Mouse (Mus musculus): ENCODE data around the gene Kif20b. TPM values are rescaled to one million over a fixed set of nuclear protein-coding genes. Genes with fewer than 3 reads are reported as not detected.

The Kif20b gene
- 65.8 and 80.0 TPM in 2 replicates for polyA plus RNA-seq (2016; fragmentation: Nextera tagmentation; extraction: Ambion mirVana)

- H3K4me3 ChIP-seq: peak within 1 kb of the TSS; percentile 78
- H3K36me3 ChIP-seq: 0 out of 2 replicates have a peak, but pooled peaks cover 9% of the 10 kb centered on the region
- peak; percentile 92 for ATAC-seq (ENCODE audit: insufficient number of reproducible peaks, insufficient read depth, low FRiP score, low TSS enrichment)
- no peaks in the 10 kb centered on the region for H3K4me1 ChIP-seq
- peak within 1 kb of the TSS; percentile 67 for H3K9ac ChIP-seq
- no peaks in the 10 kb centered on the region for H3K27me3 ChIP-seq
- no peaks in the 10 kb centered on the region for H3K9me3 ChIP-seq
- WGBS: under 1% methylated on average over 57 of the region's 57 CpGs
- H3K4me2 ChIP-seq (replicated peaks): peak within 1 kb of the TSS; percentile 53
- H3K27ac ChIP-seq: peak within 1 kb of the TSS; percentile 79
Observed at GRCm38 (mm10) chr19:34921652-34922602, at the start of gene Kif20b. Gene Kif20b (plus strand): TSS chr19:34922361.

- 79% methylated on average over 7 of the region's 7 CpGs for WGBS
- Histone ChIP-seq H3K4me2 (replicated peaks) (no peak overlapping the region), H3K9ac (no peak overlapping the region), H3K36me3 (no peaks in the 10 kb centered on the region), H3K27ac (no peak overlapping the region), H3K27me3 (no peaks in the 10 kb centered on the region), H3K9me3 (no peaks in the 10 kb centered on the region), H3K4me1 (peaks cover 13% of the 10 kb centered on the region; the same call in 1 of the 2 replicates), H3K4me3 (no peak overlapping the region)
- no peak for ATAC-seq (ENCODE audit: insufficient number of reproducible peaks, insufficient read depth, low FRiP score, low TSS enrichment)
Observed at GRCm38 (mm10) chr19:34876676-34877075, 45.5 kb upstream of the Kif20b start.

- peak overlapping the region; percentile 65 for H3K4me2 ChIP-seq (replicated peaks)
- no peaks in the 10 kb centered on the region for H3K27me3 ChIP-seq
- peak overlapping the region; percentile 93 for H3K9ac ChIP-seq
- no peaks in the 10 kb centered on the region for H3K9me3 ChIP-seq
- H3K36me3 ChIP-seq: no peaks in the 10 kb centered on the region
- peak overlapping the region; percentile 87 for H3K4me3 ChIP-seq
- ATAC-seq (ENCODE audit: insufficient number of reproducible peaks, insufficient read depth, low FRiP score, low TSS enrichment): peak; percentile 97
- H3K27ac ChIP-seq: peak overlapping the region; percentile 97
- under 1% methylated on average over 45 of the region's 45 CpGs for WGBS
- H3K4me1 ChIP-seq: peaks cover 13% of the 10 kb centered on the region; the same call in 1 of the 2 replicates
Observed at GRCm38 (mm10) chr19:34877898-34878602, 44.1 kb upstream of the Kif20b start.

DNA sequence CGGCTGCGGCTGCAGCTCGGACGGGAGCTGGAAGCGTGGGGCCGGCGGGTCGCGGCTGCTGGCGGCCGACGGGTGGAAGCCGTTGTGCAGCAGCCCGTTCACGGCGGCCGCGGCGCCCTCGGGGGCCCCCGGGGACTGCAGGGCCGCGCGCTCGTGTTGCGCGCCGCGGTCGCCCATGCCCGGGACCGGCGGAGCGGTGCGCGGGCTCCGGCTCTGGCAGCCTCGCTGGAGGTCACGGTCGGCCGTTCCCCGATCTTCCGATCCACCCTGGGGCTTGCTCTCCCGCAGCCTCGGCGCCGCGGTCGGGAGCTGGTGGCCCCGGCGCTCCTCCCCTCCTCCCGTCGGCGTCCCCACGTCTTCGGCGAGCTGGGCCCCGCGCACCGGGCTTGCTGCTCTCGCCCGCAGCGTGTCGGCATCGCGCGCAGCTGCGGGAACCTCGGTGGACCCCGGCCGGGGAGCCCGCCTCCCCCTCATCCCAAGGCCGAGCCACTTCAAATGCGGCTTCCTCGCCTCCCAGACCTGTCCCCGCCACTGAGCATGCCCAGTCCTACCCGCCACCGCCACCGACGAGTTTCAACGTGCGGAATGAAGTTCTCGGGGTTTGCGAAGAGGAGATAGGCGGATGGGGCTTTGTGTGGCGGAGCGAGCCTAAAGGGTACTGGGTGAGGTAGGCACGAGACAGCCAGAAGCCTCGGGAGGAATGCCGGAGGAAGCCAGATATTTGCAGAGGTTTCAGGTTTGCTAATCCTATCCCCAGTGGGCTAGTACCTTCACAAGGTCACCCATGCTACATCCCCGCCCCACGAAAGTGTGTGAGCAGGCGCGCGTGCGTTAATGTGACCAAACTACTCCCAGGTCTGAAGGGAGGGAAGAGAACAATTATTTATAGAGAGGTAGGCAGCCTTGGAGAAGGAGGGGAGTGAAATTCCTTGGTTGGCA is 43.3 kb upstream of the Kif20b start, which contains the start of gene Pank1:
Gene Pank1, minus strand, starts transcription at position 853 of the 939 bp plus-strand sequence.
- Histone ChIP-seq H3K4me3 (peak within 1 kb of the TSS; percentile 87), H3K9me3 (no peaks in the 10 kb centered on the region), H3K27ac (peak within 1 kb of the TSS; percentile 97), H3K4me1 (peaks cover 13% of the 10 kb centered on the region; the same call in 1 of the 2 replicates), H3K9ac (peak within 1 kb of the TSS; percentile 93), H3K27me3 (no peaks in the 10 kb centered on the region), H3K36me3 (no peaks in the 10 kb centered on the region), H3K4me2 (replicated peaks) (peak within 1 kb of the TSS; percentile 65)
- under 1% methylated on average over 90 of the region's 96 CpGs for WGBS
- peak; percentile 44 for ATAC-seq (ENCODE audit: insufficient number of reproducible peaks, insufficient read depth, low FRiP score, low TSS enrichment)

DNA sequence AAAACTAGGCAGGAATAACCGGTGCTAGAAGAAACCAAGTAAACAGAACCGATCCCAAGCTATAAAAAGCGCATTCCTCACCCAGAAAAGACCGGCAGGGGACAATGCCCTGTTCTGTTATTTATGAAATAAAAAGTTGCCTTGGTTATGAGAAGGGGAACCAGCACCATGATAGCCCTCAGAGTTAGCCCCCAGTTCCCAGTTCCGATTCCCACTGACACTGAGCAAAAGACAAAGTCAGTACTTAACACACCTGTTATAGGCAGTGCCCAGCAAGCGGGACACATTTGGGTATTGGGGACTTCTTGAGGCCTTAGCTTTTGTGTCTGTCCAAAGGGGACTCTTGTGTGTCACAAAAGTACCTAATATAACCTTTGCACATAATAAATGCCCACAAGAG is 42.5 kb upstream of the Kif20b start:
- no peak for ATAC-seq (ENCODE audit: insufficient number of reproducible peaks, insufficient read depth, low FRiP score, low TSS enrichment)
- WGBS: 25% methylated on average over 6 of the region's 6 CpGs
- H3K9ac ChIP-seq: peak overlapping the region; percentile 93
- no peaks in the 10 kb centered on the region for H3K27me3 ChIP-seq
- H3K27ac ChIP-seq: peak overlapping the region; percentile 97
- no peaks in the 10 kb centered on the region for H3K36me3 ChIP-seq
- peak overlapping the region; percentile 65 for H3K4me2 ChIP-seq (replicated peaks)
- no peaks in the 10 kb centered on the region for H3K9me3 ChIP-seq
- H3K4me3 ChIP-seq: peak overlapping the region; percentile 87
- H3K4me1 ChIP-seq: peaks cover 13% of the 10 kb centered on the region; the same call in 1 of the 2 replicates

GRCm38 (mm10) chr19:34881160-34881559 is 41.0 kb upstream of the Kif20b start:
- no peaks in the 10 kb centered on the region for H3K36me3 ChIP-seq
- no peak overlapping the region for H3K4me3 ChIP-seq
- 75% methylated on average over 5 of the region's 5 CpGs for WGBS
- no peaks in the 10 kb centered on the region for H3K27me3 ChIP-seq
- no peak overlapping the region for H3K27ac ChIP-seq
- peaks cover 13% of the 10 kb centered on the region; the same call in 1 of the 2 replicates for H3K4me1 ChIP-seq
- no peak overlapping the region for H3K4me2 ChIP-seq (replicated peaks)
- H3K9ac ChIP-seq: no peak overlapping the region
- H3K9me3 ChIP-seq: no peaks in the 10 kb centered on the region
- ATAC-seq (ENCODE audit: insufficient number of reproducible peaks, insufficient read depth, low FRiP score, low TSS enrichment): no peak

- ATAC-seq (ENCODE audit: insufficient number of reproducible peaks, insufficient read depth, low FRiP score, low TSS enrichment): no peak
- no peaks in the 10 kb centered on the region for H3K9me3 ChIP-seq
- H3K27ac ChIP-seq: no peak overlapping the region
- no peak overlapping the region for H3K4me2 ChIP-seq (replicated peaks)
- H3K4me3 ChIP-seq: no peak overlapping the region
- H3K9ac ChIP-seq: no peak overlapping the region
- no peaks in the 10 kb centered on the region for H3K36me3 ChIP-seq
- 83% methylated on average over 2 of the region's 2 CpGs for WGBS
- peaks cover 11% of the 10 kb centered on the region; the same call in 1 of the 2 replicates for H3K4me1 ChIP-seq
- H3K27me3 ChIP-seq: no peaks in the 10 kb centered on the region
Observed at GRCm38 (mm10) chr19:34882443-34882842, 39.7 kb upstream of the Kif20b start.

DNA sequence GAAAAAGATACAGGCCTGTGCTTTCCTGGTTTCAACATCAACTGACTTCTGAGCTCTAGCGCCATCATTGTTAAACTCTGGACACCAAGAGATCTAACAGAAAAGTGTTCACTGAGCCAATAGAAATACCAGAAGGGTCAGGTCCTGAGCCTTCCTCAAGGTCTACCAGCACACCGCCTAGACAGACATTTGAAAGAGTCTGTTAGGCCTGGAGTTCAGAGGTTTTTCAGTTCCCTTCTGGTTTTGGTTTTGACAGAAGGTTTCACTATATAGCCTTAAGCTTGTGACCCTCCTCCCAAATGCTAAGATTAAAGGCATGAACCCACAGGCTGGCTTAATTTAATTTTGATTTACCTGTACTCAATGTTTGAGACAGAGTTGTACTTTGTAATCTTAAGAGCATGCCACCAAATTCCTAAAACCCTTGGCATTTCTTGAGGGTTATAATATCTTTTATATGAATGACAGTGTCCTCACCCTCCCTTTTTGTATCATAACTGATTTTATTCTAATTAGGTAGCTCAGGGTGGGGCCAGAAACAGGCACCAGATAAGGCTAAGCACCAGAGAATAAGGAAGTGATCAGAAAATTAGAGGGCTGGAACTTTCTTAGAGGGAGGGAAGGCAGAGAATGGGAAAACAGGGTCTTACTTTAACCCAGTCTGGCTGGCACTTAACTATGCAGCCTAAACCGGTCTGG is 38.5 kb upstream of the Kif20b start:
- no peaks in the 10 kb centered on the region for H3K36me3 ChIP-seq
- peaks cover 10% of the 10 kb centered on the region; the same call in 1 of the 2 replicates for H3K4me1 ChIP-seq
- no peak overlapping the region for H3K27ac ChIP-seq
- H3K27me3 ChIP-seq: no peaks in the 10 kb centered on the region
- H3K9ac ChIP-seq: no peak overlapping the region
- H3K9me3 ChIP-seq: no peaks in the 10 kb centered on the region
- H3K4me2 ChIP-seq (replicated peaks): no peak overlapping the region
- 72% methylated on average over 3 of the region's 3 CpGs for WGBS
- no peak overlapping the region for H3K4me3 ChIP-seq
- no peak for ATAC-seq (ENCODE audit: insufficient number of reproducible peaks, insufficient read depth, low FRiP score, low TSS enrichment)

DNA sequence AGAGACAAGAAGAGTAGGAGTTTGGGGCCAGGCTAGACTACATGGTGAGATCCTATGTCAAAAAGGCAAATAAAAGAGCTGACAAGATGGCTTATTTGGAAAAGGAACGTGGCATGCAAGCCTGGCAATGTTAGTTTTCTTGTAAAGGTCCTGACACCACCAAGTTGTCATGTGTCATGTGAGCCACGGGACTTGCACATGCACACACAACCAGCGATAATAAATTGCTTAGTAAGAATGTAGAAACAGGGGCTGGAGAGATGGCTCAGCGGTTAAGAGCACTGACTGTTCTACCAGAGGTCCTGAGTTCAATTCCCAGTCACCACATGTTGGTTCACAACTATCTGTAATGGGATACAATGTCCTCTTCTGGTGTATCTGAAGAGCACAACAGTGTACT is 35.8 kb upstream of the Kif20b start:
- Histone ChIP-seq H3K36me3 (no peaks in the 10 kb centered on the region), H3K4me2 (replicated peaks) (no peak overlapping the region), H3K27ac (no peak overlapping the region), H3K4me1 (no peaks in the 10 kb centered on the region), H3K9ac (no peak overlapping the region), H3K4me3 (no peak overlapping the region), H3K27me3 (no peaks in the 10 kb centered on the region), H3K9me3 (no peaks in the 10 kb centered on the region)
- 81% methylated on average over 4 of the region's 4 CpGs for WGBS
- no peak for ATAC-seq (ENCODE audit: insufficient number of reproducible peaks, insufficient read depth, low FRiP score, low TSS enrichment)

- no peaks in the 10 kb centered on the region for H3K27me3 ChIP-seq
- H3K9me3 ChIP-seq: no peaks in the 10 kb centered on the region
Observed at GRCm38 (mm10) chr19:34890981-34891380, 31.2 kb upstream of the Kif20b start.

More at GRCm38 (mm10) chr19:34890981-34891380, 31.2 kb upstream of the Kif20b start:
- 66% methylated on average over 3 of the region's 3 CpGs for WGBS
- Histone ChIP-seq H3K27ac (no peak overlapping the region), H3K4me3 (no peak overlapping the region), H3K4me1 (no peaks in the 10 kb centered on the region), H3K4me2 (replicated peaks) (no peak overlapping the region), H3K36me3 (no peaks in the 10 kb centered on the region), H3K9ac (no peak overlapping the region)
- no peak for ATAC-seq (ENCODE audit: insufficient number of reproducible peaks, insufficient read depth, low FRiP score, low TSS enrichment)

Data from embryonic facial prominence, embryonic 12.5 days (tissue).